Mouse (Mus musculus) embryo, embryonic 11.5 days (tissue): ENCODE measurements around the gene Il17rd.
A peak's percentile ranks its signal among the peaks of the same experiment; 100 is the strongest.

Source experiments
- DNase-seq: peaks from one replicate; pipeline ENCODE4 v3.0.0-alpha.2; 2012; ENCODE audit warnings: low read depth, low spot score

Il17rd gene

DNA sequence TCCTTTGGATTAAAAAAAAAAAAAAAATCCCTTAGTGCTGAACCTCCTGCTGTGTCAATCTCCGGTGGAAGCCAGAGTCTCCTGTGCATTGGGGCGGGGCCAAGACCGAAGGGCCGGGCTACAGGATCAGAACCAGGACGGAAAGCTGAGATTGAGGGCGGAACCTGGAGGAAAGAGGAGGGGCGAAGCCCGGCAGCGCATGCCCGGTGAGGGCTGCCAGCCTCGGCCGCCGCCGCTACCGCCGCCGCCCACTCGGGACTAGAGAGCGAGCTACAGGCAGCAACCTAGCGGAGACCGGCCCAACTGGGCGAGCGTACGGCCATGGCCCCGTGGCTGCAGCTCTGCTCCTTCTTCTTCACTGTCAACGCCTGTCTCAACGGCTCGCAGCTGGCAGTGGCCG, at the start of gene Il17rd:
Gene Il17rd, plus strand, starts transcription at position 159 of the 400 bp plus-strand sequence.
- DNase-seq = peak; percentile 83

DNA sequence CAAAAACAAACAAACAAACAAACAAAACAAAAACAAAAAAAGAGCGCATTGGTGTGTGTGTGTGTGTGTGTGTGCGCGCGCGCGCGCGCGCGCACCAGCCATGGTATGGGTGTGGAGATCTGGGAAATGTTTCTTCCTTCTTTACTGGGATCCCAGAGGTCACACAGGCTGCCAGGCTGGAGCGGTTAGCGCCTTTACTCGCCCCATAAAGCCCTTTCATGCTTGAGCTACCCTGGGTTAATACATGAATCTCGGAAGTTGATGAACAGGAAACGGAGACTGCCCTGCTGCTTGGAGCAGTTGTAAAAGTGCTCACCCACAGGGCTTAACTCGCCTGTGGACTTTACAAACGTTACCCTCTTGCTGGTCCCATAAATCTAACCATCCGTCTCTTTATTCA, 47.1 kb upstream of the Il17rd start:
- DNase-seq = no peak

GRCm38 (mm10) chr14:26993427-26993826, 45.3 kb upstream of the Il17rd start:
- DNase-seq = no peak

DNA sequence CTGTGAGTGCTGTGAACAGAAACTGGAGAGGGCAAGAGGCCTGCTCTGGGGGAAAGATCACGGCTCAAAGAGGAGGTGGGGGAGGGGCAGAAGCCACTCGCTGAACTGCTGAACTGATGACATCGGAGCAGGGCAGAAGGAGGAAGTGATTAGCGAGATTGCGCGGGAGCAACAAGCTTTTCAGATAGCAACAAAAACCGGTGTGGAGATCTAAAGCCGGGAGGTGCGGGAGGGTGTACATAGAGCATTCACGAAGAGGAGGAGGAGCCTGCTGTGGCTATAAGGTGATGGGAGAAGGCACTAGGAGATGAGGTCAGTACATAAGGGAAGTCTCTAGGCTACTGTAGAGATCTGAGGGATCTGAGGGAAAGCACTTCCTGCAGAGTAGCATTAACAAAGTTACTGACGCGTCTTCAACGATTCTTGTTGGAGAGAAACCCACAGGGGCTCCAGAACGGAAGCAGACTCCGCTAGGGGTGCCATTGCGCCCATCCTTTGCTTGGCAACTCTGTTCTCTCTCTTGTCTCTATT, 44.5 kb upstream of the Il17rd start, which contains the start of gene Hesx1:
Gene Hesx1, plus strand, starts transcription at position 206 of the 531 bp plus-strand sequence.
- DNase-seq = no peak

DNA sequence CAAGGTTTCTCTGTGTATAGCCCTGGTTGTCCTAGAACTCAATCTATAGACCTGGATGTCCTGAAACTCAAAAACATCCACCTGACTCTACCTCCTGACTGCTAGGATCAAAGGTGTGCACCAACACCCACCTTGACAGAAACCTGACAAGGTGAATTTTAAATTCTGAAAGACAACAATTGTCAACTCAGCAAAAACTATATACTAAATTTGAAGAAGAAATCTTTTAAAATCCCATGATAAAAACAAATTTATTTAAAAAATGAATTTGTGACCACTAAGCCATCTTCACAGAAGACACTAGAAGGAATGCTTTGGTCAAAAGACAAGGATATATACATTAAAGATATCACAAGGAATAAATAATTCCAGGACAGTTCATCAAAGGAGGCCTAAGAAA, 42.5 kb upstream of the Il17rd start:
- DNase-seq = no peak

DNA sequence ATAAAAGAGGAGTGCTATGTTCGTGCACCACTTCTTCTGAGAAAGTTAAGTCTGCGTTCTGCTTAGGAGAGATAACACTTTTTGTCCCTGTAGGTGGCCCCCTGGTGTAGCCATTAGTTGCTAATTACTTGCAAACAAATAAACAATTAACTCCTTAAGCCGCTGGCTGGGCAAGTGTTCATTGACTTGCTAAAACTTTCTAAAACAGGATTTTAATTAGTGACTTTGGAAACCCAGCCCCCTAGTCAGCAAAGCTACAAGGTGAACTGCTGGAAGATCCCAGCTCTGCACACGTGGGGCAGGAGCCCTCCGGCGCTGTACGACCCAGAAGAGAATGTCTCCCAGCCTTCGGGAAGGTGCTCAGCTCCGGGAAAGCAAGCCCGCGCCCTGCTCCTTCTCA, 38.4 kb upstream of the Il17rd start:
- DNase-seq = no peak

GRCm38 (mm10) chr14:27004906-27005305, 33.8 kb upstream of the Il17rd start:
- DNase-seq = no peak

DNA sequence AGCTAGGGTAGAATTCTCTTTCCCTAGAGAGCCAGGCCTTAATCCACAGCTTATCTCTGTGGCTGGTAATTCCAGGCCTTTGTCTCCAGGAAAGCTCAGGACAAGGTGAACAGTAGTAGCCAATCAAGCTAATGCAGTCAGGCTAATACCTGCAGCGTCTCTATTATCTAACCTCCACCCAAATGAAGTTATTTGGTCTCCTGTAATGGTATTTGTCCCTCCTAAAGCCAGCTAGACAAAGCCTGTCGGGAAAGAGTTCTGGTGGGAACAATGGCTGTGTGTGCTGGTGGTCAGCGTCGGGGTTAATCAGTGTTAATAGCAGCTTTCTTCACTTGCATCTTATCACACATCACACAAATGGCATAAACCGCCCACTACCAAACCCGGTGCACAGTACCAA, 32.8 kb upstream of the Il17rd start:
- DNase-seq = no peak

DNA sequence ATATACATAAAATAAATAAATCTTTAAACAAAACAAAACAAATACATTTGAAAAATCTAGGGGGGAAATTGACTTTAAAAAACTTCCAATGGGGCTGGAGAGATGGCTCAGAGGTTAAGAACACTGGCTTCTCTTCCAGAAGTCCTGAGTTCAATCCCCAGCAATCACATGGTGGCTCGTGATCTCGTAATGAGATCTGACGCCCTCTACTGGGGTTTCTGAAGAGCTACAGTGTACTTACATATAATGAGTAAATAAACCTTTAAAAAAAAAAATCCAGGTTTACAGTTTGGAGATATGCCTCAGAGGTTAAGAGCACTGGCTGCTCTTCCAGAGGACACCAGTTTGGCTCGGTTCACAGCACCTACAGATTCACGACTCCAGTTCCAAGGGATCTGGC, 27.2 kb upstream of the Il17rd start:
- DNase-seq = no peak

- DNase-seq = no peak
Observed at GRCm38 (mm10) chr14:27013658-27014057, 25.1 kb upstream of the Il17rd start.

DNA sequence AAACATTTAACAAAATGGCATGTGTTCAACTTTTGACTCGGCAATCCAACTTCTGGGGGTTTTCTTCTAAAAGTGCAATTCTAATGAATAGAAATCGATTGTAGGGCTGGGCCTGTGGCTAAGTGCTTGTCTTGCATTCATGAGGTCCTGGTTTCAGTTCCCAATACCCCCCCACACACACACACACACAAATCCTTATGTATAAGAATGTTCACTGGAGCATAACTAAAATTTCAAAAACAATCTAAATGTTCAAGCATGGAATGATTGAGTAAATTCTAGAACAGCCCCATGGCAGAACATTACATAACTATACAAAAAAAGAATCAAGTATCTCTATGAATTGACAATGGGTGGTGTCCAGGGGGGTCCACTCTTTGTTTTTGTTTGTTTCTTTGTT, 20.8 kb upstream of the Il17rd start:
- no peak for DNase-seq

DNA sequence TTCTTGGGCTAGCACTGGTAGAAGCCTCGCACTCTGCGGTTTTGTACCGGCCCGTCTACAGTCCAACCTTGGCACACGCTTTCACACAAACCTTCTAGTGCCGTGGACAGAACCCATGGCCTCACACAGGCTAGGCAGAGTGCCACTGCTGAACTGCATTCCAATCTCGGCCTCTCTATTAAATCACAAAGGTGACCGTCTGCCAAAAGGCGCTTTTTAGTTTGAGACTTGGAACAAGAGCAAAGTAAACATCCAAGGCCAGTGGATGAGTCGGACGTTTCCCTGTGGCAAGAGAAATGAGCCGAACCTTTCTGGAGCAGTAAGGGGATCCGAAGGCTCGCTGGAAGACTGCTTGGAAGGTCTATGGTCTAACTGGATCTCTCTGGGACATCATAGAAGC, 18.9 kb upstream of the Il17rd start:
- no peak for DNase-seq

DNA sequence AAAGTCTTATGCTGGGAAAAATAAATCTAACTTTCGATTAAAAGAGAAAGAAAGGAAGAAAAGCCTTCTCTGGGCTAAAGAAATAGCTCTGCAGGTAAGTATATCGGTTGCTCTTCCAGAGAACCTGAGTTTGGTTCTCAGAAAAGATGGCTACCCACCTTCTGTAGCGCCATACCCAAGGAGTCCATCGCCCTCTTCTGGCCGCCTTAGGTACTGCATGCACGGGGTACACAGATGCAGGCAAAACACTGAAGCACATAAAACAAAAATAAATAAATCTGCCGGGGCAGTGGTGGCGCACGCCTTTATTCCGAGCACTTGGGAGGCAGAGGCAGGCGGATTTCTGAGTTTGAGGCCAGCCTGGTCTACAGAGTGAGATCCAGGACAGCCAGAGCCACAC, 15.9 kb upstream of the Il17rd start:
- no peak for DNase-seq

DNA sequence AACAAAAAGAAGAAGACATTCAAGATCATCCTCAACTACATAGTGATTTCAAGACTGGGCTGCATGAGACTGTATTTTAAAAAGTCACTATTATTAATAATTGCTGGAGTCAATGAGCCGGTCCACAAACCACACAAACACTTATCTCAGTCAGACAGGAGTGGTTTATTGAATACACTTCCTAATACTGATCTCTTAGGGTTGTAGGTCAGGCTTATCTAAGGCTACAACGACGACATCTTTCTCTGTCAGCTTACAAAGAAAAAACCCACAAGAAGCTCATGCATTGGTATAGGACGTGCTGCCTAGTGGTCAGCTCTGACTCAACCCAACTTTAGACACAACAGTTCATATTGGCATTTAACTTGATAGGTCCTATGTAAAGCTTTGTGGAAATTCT, 14.1 kb upstream of the Il17rd start:
- no peak for DNase-seq

DNA sequence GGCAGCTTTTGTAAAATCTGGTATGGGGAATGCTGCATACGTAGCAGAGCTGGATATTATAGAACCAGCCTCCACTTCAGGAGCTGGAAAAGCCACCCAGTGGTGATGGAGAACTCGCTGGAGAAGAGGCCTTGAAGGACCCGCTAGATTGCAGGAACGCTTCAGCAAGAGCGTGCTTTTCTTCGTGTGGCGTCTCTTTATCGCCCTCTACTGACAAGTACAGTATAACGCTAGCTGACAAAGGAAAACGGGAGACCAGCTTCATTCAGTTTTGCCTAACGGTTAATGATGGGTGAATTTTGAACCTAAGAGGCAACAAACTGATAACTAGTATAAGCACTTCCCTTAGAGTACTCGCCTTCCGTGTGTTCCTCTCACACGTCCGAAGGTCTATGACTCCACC, 9.0 kb upstream of the Il17rd start:
- peak; percentile 79 for DNase-seq

- no peak for DNase-seq
Observed at GRCm38 (mm10) chr14:27031142-27031541, 7.6 kb upstream of the Il17rd start.

DNA sequence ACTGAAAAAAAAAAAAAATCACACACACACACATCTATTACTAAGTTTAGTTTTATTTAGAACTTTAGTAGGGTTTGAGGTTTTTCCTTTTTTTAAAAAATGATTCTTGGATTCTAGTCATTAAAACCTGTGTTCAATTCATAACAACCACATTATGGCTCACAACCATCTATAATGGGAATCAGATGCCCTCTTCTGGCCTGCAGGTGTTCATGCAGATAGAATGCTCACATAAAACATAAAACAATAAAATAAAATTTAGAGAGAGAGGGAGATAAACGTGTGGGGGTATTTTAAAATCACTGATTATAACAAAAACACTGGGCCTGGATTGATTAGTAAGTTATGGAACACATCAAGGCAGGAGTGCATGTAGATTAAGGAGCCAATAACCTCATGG, 1.2 kb upstream of the Il17rd start:
- DNase-seq = no peak

DNA sequence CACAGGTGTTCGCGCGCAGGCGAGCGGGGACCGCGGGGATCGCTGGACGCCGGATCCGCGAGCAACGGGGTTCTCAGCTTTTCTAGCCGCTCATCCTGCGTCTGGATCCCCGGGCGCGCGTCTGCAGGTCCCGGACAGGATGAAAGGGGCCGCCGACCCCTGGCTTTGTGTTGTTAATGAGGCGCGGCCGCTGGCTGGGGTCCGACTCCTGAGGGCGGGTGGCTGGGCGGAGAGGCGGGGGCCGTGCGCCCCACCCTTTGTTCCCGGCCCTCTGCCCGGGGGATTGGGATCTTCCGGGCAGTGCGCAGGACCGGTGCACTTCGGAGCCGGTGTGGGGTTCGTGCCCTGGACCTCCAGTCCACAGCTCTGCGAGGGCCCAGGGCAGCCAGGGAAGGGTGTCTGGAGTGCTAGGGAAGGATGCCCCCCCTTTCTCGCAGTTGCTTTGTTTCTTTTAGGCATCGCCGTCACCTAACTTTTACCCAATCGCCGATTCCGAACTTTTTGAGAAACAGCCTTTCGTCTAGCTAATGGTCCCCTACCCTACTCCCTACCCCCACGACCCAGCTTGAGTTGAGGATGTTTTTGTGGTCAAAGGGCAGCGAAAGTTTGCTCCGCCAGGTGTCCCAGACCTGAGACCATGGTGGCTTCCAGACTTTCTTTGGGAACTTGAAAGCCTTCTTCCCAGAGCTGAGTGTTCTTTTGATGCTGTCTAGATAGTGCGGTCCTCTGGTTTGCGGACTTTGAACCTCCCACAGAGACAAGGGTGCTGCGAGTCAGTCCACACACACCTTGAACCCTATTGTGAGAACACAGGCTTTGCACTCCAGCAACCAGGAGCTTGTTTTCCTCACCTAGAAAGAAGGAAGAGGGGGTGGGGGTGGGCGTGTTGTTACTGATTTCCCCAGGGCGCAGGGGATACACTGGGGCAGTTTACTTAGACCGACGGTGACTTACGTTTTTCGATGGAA, 824 bp downstream of the Il17rd start:
- DNase-seq = no peak

DNA sequence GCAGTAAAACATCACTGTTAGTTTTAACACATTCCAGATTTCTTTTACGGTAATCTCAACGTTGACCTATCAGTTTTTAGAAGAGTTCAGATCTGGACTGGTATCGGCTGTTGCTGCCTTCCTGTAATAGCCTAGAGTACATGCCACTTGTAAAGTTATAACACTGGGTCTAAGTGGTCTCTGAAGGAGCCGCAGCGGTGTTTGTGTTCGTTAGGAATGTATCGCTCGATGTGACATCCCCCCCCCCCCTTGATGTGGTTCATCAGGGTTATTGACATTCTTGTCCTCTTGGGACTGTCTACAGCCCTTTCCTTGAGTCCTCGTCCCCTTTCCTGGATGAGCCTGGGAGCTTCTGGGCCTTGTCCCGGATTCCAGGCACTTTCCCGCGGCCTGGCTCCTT, 1.7 kb downstream of the Il17rd start:
- DNase-seq = no peak

- DNase-seq = no peak
Observed at GRCm38 (mm10) chr14:27042280-27042983, 3.7 kb downstream of the Il17rd start.

DNA sequence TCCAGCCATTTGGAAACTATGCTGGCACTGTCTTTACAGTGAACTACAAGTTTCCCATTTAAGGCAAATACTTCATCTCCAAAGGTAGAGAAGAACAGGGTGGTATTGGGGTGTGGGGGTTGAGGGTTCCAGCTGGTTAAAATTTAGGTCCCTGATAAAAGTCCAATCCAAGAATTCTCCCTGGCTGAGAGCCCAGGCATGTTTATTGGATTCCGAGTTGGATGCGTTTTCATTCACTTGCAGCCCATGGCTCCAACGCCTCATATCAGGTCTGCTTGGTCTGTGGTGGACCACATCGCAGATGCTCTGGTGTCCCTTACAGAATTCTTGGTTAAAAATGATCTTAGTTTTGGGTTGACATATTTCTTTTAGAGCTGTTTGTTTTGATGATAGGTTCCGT, 4.7 kb downstream of the Il17rd start:
- DNase-seq = no peak

GRCm38 (mm10) chr14:27044221-27044966, 5.7 kb downstream of the Il17rd start:
- no peak for DNase-seq
